Mouse (Mus musculus) retina, postnatal 7 days (tissue): ENCODE measurements at regions not wholly inside any gene's neighbourhood (a gene's known extent, or its start where the extent isn't known, plus 50 kb on each side); places are given as distances from the start of the nearest gene placed in this dataset.

Source experiments
- DNase-seq: peaks from one replicate; pipeline ENCODE4 v3.0.0-alpha.2; 2012; ENCODE audit warnings: low read depth, low spot score

DNA sequence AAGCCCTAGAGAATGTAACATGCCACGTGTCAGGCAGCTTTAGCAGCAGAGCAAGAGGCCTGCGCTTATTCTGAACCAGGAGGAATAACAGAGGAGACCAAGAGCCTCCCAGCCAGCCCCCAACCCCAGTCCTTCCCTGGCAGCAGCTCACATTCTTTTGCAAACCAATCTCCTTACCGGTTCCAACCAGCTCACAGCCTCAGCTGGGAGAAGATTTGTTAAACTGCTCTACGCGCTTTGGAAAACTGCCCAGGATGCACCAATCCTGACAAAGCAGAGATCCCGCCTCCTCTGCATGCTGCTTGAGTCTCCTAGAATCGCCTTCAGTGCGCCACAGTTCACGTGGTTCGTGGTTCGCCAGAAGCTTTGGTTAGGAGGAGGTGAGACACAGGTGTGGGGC, 51.8 kb downstream of the Gm9376 start:
- no peak for DNase-seq

DNA sequence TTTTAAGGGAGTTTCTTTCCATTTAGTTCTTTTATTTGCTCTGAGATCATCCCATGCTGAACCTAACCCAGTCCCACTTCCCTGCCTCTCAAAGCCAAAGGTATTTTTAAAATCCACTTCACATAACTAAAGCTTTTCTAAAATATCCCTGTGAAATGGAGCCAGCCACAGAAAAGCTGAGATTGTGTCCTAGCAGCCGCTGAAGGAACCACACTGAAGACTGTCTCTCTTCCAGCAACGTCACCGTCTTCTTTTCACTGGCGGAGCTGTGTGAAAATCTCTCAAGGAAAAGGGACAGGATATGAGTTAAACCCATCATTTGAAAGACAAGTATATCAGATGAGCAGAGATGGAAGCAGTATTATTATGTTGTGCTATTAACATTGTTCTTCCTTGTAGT, 53.3 kb downstream of the Gm9376 start:
- no peak for DNase-seq

DNA sequence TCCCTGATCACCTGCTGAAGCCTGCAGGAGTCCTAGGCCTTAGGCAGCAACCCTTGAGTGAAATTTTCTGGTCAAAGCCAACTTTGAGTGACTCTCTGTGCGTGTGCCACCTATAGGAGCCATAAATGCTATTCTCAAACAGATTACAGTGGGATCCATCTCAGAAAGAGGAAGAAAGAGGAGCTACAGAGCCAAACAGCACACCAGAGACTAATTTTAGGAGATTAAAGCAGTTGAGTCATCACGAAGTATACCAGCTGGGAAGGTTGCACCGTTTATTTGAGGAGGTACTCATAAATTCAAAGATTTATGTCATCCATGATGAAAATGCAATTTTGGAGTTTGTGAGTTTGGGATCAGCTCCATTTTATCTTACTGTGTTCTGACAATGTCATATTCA, 54.3 kb downstream of the Gm9376 start:
- DNase-seq, result no peak

DNA sequence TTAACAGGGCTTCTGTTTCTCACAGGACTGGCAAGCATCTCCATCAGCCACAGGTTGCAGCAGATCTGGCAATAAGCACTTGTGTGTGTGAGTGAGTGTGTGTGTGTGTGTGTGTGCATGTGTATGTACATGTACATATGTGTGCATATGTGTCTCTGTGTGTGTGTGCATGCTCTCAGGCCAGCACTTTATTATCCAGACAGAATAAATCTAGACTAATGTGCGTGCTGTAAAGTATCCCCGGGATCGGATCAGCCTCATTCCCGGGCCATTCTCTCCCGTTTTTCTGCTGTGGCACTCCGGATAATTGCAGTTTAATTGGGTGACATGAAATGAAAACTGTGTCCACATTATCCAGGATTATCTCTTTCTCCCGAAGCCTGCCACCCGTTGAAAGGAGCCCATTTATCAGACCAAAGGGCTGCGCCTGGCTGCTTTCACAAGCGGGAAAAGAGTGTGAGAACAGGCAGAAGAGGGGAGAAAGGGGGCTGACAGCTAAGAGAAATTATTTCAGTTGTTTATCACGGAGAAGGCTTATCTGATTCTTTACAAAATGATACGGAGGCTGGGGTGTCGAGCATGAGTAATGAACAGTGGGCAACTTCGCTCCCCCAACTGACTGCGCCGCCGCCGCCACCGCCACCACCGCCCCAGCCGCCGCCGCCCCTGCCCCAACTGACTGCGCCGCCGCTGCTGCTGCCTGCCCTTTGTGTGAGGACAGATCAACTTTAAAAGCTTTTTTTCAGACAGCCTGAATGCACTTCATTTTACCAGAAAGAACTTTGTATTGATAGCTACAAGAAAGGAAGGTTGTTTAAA, 55.5 kb downstream of the Gm9376 start:
- no peak for DNase-seq

DNA sequence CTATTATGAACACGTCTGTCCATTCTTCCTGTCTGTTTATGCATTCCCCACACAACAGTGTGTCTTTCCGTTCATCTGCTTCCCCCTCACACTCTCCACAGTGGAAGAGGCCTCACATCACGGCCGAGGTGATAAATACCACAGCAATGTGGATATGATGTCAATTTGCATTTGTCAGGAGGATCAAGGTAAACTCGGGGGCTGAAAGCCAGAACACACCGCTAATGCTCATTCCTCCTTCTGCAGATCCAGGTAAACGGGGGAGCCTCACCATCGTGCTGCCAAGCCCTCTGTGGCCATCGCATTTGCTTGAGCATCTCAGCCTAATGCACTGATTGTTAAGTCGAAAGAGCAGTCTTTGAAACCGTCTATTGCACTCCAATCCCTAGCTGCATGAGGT, 56.1 kb downstream of the Gm9376 start:
- DNase-seq, result no peak

DNA sequence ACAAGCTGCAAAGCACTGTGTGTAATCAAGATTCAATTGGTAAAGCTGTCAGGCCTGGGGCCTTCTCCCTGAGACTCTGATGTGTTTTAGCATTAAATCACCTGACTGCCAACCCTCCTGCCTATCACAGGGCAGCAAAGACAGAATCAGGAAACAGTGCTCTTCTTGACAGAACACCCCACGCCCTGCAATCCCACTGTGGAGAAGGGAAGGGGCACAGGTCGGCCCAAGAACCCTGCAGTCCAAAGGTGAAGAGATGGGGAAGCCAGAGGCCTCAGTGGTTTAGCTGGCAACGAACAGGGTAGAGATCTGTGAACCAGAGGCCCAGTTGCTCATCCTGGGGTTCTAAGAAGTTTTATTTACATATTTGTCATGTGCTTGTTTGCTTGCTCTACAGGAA, 71.3 kb downstream of the Gm9376 start:
- DNase-seq, result no peak

DNA sequence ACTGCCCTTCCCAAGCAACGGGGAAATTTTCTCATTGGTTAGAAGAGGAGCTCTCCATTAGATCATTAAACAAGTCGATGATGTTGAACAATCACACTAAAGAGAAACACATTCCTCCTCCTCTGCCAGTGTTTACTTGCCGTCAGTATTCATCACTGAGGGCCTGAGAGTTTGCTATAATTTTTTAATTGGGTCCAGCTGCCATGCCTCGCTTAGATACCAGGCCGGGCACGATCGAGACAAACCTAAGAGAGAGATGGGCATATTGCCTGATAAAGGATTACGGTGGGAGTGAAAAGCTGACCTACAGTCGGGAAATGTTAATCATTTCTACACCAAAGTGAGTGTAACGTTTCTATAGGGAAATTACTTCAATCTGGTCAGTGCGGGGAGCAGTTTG, 96.2 kb downstream of the Gm9376 start:
- no peak for DNase-seq

DNA sequence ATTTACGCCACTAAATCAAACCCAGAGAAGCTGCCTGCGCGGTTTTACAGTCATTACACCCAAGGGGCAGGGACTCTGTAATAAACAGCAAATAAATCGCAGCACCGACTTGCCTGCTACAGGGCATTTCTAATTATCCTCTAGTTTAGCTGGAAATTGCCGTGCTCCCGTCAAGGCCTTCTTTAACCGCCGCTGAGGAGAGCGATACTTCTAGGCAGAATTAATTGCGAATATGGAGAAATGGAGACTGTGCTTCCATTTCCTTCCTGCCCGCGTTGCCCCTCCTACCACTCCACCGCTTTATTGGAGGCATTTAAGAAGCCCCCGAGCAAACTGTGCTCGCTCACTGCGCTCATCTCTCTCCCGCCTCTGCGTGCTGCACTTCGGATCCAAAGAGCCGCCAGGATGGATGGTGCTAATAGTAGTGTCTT, 96.6 kb downstream of the Gm9376 start:
- DNase-seq, result no peak

DNA sequence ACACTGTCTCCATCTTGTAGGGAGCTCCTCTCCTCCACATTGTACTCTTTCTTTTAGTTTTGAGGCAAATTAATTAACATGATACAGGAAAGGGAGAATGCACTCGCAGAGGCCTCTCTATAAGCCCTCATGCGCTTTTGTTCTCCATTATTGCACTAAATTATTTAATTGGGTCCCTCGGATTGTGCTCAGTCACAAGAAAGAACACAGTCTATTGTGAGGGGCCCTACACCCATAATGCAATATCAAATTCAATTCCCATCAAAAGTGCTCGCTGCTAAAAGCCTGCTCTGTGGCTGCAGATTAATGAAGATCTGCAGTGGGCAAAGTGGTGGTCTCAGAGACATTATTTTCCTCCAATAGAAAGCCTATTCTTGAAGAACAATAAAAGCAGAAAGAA, 99.8 kb downstream of the Gm9376 start:
- DNase-seq, result no peak

DNA sequence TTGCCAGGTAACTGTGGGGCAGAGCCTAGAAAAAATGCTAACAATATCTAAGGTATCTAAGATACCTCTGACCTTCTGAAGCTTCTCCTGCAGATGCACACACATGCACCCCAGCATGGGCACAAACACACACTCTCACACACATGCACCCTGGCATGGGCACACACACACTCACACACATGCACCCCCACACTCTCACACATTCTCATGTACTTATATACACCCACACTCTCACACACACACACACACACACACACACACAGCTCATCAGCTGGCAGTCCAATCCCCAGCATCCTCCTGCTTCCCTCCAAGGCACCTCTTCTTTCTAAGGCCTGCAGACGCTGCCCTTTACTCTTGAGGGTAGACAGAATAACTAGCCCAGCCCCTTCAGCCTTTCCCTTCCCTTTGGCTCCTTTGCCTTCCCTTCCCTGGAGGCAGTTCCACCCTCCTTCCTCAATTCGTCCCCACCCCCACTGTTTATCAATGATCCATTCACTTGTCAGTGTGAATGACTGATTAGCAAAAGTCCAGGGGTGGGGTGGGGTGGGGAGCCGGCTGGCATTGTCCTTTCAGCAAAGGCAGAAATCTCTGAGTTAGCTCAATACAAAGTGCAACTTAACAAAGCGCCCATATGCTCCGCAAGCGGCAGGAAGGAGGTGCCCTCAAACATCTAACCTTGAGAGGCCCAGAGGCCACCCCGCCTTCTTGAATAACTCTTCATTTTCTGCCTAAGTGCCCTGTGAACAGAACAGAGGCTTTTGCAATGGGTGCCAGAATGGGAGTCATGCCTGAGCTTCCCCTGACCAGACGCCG, 102.1 kb downstream of the Gm9376 start:
- DNase-seq, result no peak

DNA sequence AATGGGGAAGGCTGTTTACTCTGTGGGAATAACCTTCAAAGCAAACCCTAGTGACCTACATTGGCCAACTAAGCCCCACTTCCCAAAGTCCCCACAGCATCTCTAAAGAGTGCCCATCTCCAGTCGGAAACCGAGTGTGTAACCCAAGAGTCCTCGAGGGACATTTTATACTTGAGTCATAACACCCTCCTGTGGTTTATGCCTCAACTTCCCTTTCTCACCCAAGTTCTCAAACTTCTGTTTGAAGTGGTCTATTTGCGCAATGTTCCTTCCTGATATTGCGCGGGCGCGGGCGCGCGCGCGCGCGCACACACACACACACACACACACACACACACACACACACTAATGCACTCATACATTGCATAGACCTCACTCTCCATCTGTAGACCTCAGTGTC, 104.6 kb downstream of the Gm9376 start:
- DNase-seq, result no peak

DNA sequence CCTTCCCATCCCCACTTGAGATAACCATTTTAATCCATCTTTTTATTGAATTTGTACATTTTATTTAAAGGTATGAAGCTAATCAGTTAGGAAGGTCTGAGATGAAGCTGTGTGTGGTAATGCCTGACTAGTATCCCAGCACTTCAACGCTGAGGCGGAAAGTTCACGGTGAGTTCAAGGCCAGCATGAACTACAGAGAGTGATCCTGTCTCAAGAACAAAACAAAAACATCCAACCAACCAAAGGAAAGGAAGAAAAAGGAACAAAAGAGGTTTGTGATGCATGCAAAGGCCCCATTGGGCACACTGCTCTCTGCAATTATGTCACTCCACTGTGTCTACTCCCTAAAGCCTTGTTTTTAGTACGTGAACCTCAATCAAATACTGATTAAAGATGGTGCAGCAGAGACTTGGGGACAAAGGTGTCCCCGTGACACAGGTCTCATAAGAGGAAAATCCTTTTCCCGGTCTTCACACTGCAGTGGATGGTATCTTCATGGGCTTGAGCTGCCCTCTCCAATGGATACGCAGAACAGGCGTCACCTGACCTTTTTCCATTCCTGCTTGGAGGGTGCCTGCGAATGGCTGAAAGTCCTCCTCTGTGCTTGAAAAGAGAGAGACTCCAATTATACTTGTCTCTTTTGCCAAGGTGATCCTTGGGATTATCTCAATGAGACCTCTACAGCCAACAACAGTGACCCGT, 108.2 kb downstream of the Gm9376 start:
- no peak for DNase-seq

DNA sequence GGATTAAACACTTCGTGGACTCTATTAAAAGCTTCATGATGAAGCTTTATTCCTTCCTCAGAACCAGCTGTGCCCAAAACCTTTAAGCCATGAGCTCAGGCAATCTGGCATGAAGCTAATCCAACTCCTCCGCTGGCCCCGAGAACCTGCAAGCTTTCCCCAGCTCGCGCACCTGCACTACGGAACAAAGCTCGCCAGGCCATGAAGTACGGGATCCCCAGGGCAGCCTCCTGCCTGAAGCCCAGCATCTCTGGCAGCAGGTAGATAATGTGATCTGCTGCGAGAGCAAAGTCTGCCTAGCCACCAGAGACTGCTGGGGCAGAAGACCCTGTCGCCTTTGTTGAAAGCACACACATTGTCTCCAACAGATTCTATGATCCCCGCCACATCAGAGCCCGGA, 108.9 kb downstream of the Gm9376 start:
- DNase-seq, result no peak

DNA sequence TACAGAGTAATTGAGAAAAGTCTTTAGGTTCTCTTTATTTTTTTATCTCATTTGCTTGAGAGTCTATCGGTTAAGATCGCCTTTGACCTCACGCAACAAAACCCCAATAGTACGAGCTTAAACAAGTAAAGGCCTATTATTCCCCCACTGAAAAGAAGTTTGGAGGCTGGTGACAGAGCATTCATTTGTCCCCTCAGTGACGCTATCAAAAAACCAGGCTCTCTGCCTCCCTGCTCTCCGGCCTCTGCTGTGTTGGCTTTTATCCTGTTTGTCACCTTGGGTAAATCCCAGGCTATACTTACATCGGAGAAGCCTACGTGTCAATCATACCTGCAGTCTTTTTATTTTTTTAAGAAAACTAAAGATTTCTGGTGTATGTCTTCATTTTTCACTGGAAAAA, 112.9 kb downstream of the Gm9376 start:
- no peak for DNase-seq

DNA sequence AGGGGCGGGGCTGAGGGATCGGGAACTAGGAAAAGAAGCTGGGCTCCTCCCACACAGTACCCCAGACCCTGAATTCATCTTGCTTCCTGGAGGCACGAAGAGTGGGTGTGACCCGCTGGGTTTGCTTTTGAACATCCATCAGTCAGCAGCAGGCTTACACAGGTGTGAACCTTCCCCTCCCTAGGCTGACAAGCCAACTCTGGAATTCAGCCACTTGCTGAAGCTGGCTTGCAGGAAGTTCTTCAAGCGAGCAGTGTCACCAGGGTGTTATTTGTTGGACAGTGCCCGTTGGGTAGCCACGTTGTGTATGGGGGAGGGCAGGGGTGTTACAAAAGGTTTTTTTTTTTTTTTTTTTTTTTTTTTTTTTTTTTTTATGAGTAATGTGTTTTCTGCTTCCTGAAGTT, 118.8 kb downstream of the Gm9376 start:
- no peak for DNase-seq

DNA sequence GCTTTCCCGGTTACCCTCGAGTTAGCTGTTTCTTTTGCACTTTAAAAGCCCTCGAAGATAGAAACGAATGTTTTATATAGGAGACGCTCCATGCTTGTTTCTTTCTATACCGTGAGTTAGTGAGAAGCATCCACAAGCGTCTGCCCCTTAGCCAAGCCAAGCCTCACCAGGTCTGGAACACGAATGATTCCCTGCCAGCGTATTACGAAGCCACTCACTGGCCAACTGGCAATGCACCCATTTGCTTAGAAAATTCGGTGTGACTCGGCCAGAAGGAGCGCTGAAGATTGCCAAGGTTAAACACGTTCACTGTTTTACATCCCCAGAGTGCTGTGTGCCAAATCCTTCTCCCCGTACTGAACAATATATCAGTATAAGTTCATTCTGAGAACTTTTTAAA, 121.3 kb downstream of the Gm9376 start:
- no peak for DNase-seq

DNA sequence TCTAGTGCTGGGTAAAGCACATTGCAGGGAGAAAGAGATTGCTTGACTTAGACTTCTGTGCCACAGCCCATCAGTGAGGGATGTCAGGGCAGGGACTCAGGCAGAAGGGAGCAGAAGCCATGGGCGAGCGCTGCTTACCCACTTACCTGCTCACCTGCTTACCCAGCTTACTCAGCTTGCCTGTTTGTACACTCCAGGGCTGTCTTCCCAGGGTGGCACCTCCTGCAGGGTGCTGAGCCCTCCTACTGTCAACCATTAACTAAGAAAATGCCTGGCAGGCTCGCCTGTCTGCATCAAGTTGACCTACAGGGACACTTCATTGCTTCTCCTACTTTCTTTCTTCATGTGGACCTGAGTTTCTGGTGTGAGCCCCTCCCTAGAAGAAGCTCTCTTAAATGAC, 124.0 kb downstream of the Gm9376 start:
- no peak for DNase-seq

DNA sequence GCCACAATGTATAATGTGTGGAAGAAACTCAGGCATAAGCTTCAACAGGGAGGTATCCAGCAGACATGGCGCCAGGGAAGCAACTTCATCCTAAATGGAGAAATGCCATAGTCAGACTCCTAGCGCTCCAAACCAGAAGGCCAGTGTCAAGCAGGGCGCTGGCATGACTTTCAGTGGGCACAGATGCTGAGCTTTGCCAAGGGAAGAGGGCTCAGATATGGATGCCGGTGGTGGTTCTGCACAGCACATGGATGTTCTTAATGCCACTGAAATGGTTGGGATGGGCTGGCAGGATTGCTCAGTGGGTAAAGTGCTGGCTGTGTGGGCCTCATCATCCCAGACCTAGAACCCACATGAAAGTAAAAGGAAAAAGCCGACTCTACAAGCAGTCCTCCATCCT, 124.8 kb downstream of the Gm9376 start:
- DNase-seq, result no peak

DNA sequence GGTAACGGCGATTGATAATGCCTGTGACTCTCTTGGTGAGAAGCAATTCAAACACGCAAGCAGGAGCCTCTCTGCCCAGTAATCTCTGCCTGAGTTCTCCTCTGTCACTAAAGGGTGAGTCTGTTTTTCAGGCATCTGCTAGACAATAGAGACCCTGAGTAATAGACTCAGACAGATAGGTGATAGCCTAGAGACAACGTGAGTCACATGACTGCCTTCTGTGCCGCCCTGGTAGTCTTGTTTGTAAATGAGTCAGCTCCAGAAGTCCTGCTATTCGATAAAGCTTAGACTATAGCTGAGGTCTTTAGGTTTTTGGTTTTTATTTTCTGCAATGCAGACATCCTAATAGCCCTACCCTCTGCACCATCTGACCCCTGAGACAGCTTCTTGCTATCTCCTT, 126.9 kb downstream of the Gm9376 start:
- no peak for DNase-seq

DNA sequence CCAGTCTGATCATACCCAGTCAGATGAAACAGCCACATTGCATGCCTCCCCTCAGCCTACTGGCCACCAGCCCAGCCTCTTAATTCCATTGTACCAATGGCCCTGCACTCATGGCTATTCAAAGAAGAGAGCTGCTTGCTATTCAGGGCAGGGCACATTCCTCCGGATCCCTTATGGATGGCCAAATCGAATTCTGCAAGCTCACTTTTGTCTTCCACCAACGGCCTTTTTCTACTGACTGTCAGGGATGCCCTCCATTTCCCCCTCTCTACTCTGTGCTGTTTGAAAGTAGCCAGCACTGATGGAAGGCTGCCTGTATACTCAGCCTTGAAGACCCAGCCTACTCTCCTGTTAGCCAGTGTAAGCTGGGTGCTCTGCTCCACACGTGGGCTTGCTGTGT, 147.5 kb downstream of the Gm9376 start:
- DNase-seq, result no peak

DNA sequence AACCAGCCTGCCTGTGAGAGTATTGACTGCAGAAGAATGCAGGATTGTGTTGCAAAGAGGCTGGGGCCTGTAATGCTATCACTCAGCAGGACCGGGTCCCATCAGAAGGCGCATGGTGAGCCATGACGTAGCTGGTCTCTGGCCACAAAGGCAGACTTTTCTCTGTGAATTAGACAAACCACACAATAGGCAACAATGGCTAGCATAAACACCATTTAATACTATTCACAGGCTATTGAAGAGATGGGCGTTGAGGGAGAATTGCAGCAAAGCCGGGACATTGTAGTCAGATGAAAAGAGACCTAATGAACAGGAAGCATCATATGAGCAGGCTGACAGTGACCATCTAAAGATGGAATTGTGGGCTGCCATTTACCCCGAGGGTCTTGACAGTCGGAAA, 149.4 kb downstream of the Gm9376 start:
- no peak for DNase-seq

DNA sequence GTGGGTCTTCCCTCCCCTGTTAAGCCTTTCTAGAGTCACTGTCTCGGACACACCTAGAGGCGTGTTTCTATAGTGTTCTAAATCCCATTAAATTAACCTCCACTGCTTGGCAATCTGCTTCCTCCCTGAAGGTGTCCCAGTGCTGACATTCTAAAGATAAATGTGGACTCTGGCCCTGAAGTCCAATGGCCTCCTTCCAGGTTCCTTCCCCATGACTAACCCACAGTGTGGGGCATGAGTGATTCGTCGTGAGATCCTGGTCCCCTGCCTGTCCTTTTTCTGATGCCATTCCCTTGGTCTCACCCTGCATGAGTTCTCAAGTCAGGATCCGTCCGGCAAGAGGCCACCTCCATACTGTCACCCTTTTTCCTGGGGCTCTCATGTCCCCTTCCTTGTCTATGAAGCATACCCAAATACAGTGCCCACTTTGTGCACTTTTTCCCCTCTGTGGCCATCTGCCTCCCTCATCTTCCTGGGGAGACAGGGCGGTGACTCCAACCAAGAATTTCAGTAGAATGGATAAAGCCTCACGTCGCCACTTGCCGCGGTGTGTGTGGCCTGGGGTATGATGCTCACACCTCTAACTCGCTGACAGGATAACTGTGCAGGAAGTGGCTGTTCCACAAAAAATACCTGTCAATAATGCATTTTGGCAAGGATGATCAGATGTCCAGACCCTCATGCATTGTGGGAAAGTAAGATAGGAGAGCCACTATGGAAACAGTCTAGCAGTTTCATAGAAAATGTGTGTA, 152.9 kb downstream of the Gm9376 start:
- no peak for DNase-seq
